Mouse (Mus musculus): ENCODE results near the gene Atf7ip2. TPM values are rescaled to one million over a fixed set of nuclear protein-coding genes. Genes with fewer than 3 reads are reported as not detected.

The Atf7ip2 gene
- polyA plus RNA-seq, 1 experiment from 2014 or later = 1.5 TPM

DNA sequence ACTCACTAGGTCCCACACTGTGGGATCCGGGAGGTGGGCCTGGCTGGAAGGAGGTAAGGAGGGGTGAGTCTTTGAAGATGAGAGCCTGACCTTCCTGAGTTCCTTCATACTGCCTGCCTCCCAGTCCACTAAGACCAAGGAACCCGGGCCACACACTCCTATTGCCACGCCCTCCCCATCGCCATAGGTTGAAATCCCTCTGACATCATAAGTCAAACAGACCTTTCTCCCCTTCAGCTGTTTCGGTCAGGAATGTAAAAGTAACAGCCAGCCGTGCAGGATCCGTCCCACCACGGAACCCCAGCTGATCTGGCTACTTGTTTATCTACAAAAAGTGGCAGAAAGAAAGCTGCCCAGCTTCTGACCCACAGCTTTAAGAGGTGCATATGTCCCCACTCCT lies 107.1 kb downstream of the Atf7ip2 start:
- WGBS = 14% methylated on average over 8 of the region's 8 CpGs
- peak overlapping the region; percentile 83 for H3K27ac ChIP-seq
- no peak overlapping the region for H3K4me3 ChIP-seq
- ATAC-seq (ENCODE audit: borderline replicate concordance, extremely low read depth, low FRiP score, low TSS enrichment) = peak; percentile 60; the same call in 1 of the 2 replicates
- no peaks in the 10 kb centered on the region for H3K9me3 ChIP-seq
- H3K4me2 ChIP-seq = peak overlapping the region; percentile 34
- peaks cover 50% of the 10 kb centered on the region for H3K4me1 ChIP-seq
- H3K9ac ChIP-seq = no peak overlapping the region
- H3K27me3 ChIP-seq = no peaks in the 10 kb centered on the region
- no peaks in the 10 kb centered on the region for H3K36me3 ChIP-seq

DNA sequence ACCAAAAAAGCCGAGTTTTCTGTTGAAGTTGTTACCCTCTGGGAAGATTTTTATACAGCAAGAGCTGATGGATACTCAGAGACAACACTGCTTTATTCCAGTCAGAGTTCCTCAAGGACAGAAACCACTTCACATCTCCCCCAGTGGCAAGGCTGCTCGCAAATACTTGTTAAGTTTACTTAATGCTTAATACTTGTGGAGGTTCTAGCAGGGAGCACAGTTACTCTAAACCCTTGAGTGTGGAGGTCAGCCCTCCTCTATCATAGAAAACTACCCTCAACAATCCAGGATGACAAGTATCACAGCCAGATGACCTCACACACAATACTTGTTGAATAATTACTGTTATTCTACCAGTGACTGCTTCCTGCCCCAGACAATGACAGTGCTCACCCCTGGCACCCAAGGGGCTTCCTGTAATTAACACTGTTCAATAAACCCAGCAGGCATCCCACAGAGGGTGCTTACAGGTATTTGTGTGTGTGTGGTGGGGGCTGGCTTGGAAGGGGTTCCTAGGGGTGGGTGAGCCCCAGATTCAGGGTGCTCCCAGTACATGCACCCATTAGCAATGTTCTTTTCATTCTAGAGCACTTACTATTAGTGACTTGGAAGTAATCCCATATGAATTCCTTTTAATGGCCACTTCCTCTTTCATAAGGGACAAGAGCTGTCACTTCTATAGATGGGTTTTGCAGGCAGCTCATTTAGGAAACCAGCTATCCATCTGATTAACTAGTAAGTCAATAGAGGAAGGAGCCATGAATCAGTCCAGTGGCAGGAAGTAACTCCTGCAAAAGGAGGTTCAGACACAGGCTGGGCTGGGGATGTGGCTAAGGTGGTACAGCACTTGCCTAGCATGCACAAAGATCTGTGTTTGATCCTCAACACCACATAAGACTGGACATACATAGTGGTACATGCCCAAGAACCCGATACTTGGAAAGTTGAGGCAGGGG lies 108.0 kb downstream of the Atf7ip2 start:
- Histone ChIP-seq H3K4me3 (no peak overlapping the region), H3K27ac (peak overlapping the region; percentile 83), H3K36me3 (no peaks in the 10 kb centered on the region), H3K9ac (no peak overlapping the region), H3K9me3 (no peaks in the 10 kb centered on the region), H3K4me1 (peaks cover 54% of the 10 kb centered on the region), H3K4me2 (peak overlapping the region; percentile 34), H3K27me3 (no peaks in the 10 kb centered on the region)
- 48% methylated on average over 3 of the region's 3 CpGs for WGBS
- ATAC-seq (ENCODE audit: borderline replicate concordance, extremely low read depth, low FRiP score, low TSS enrichment) = peak; percentile 43; the same call in 1 of the 2 replicates

Small RNA genes within 50 kb of the gene (microRNA-seq; reads per million reads assigned to microRNA genes)
- not detected for gene Gm22932

Other genes with a start within 250 kb of the Atf7ip2 start
- gene Grin2a, start 197.2 kb upstream of the Atf7ip2 start, polyA plus RNA-seq (2015; fragmentation: Nextera tagmentation; extraction: Ambion mirVana) = 0.38 and 0.41 TPM in 2 replicates
- 0.25 TPM in 1 of 2 replicates, not detected in the other for gene Rpl39l, start 22.5 kb upstream of the Atf7ip2 start, polyA plus RNA-seq (2015; fragmentation: Nextera tagmentation; extraction: Ambion mirVana)
- 79.3 and 93.8 TPM in 2 replicates for gene Emp2, start 121.3 kb downstream of the Atf7ip2 start, polyA plus RNA-seq (2015; fragmentation: Nextera tagmentation; extraction: Ambion mirVana)
- gene Tekt5, start 202.8 kb downstream of the Atf7ip2 start, polyA plus RNA-seq (2015; fragmentation: Nextera tagmentation; extraction: Ambion mirVana) = 1.9 and 2.6 TPM in 2 replicates
- 68.5 and 74.4 TPM in 2 replicates for gene Nubp1, start 219.2 kb downstream of the Atf7ip2 start, polyA plus RNA-seq (2015; fragmentation: Nextera tagmentation; extraction: Ambion mirVana)